Mouse (Mus musculus): ENCODE results near the gene Kdm4a. TPM values are rescaled to one million over a fixed set of nuclear protein-coding genes. Genes with fewer than 3 reads are reported as not detected.

Kdm4a gene
- polyA plus RNA-seq (2017; shearing (Covaris generic)) = 10 to 100 TPM in 1 of 2 experiments, 1 to 10 TPM in 1; 4.3 to 14.3 TPM

GRCm38 (mm10) chr4:118179467-118180300 is at the start of gene Kdm4a:
Gene Kdm4a (minus strand): TSS chr4:118180043.
- ATAC-seq = peak; percentile 93

GRCm38 (mm10) chr4:118229035-118229770 is 49.4 kb upstream of the Kdm4a start:
- ATAC-seq = no peak

- ATAC-seq = no peak
Measured at GRCm38 (mm10) chr4:118227398-118227797, 47.6 kb upstream of the Kdm4a start.

- ATAC-seq = no peak
Measured at GRCm38 (mm10) chr4:118221261-118221660, 41.4 kb upstream of the Kdm4a start.

GRCm38 (mm10) chr4:118220756-118221155 is 40.9 kb upstream of the Kdm4a start:
- no peak for ATAC-seq

- no peak for ATAC-seq
Measured at GRCm38 (mm10) chr4:118219487-118219886, 39.6 kb upstream of the Kdm4a start.

- ATAC-seq = no peak
Measured at GRCm38 (mm10) chr4:118218521-118218920, 38.7 kb upstream of the Kdm4a start.

- ATAC-seq = peak; percentile 64
Measured at GRCm38 (mm10) chr4:118216726-118217595, 37.1 kb upstream of the Kdm4a start.

GRCm38 (mm10) chr4:118214891-118215290 is 35.0 kb upstream of the Kdm4a start:
- no peak for ATAC-seq

GRCm38 (mm10) chr4:118206918-118207640 is 27.2 kb upstream of the Kdm4a start:
- ATAC-seq = no peak

- ATAC-seq = no peak
Measured at GRCm38 (mm10) chr4:118205906-118206305, 26.1 kb upstream of the Kdm4a start.

GRCm38 (mm10) chr4:118199093-118199492 is 19.2 kb upstream of the Kdm4a start:
- ATAC-seq = no peak

GRCm38 (mm10) chr4:118198606-118199005 is 18.8 kb upstream of the Kdm4a start:
- no peak for ATAC-seq

GRCm38 (mm10) chr4:118196185-118196584 is 16.3 kb upstream of the Kdm4a start:
- no peak for ATAC-seq

GRCm38 (mm10) chr4:118180301-118181080 is 648 bp upstream of the Kdm4a start:
- no peak for ATAC-seq

GRCm38 (mm10) chr4:118178952-118179466 is 834 bp downstream of the Kdm4a start:
- no peak for ATAC-seq

GRCm38 (mm10) chr4:118172461-118172860 is 7.4 kb downstream of the Kdm4a start:
- ATAC-seq = no peak

- peak; percentile 57 for ATAC-seq
Measured at GRCm38 (mm10) chr4:118171006-118171405, 8.8 kb downstream of the Kdm4a start.

- ATAC-seq = peak; percentile 71
Measured at GRCm38 (mm10) chr4:118162123-118162522, 17.7 kb downstream of the Kdm4a start.

GRCm38 (mm10) chr4:118157666-118158065 is 22.2 kb downstream of the Kdm4a start:
- no peak for ATAC-seq

GRCm38 (mm10) chr4:118156559-118156958 is 23.3 kb downstream of the Kdm4a start:
- ATAC-seq = no peak

Data from CD4-positive, CD25-positive, alpha-beta regulatory T cell, adult 4 months (primary cell).